Comparison of ENCODE assay signal across 12 mouse cellular contexts in genomic region chr4:40195336-40195735, GRCm38 (mm10).
"Had no signal": no experiment of that assay in that cellular context is flagged by ENCODE, and none has a peak within 500 bp of the region (broad histone marks: within the 10 kb centered on the region; RNA-seq: fewer than 3 reads in every experiment).

No protein-coding gene starts in this region.

- DNase-seq: liver, embryonic 13.5 days; liver, postnatal 0 days; lung, adult 2 months; lung, postnatal 14 days; lung, postnatal 36 days; retina, postnatal 1 day; right cerebral cortex, adult 18-20 months; thymus, adult 2 months; thymus, postnatal 36 days had no signal

- ATAC-seq: liver, postnatal 0 days; lung, postnatal 0 days; midbrain, embryonic 13.5 days; midbrain, embryonic 15.5 days had no signal
